Mouse (Mus musculus) heart, adult 8-10 months (tissue): ENCODE data around the gene Klkb1. TPM values are rescaled to one million over a fixed set of nuclear protein-coding genes. Genes with fewer than 3 reads are reported as not detected.
"Not testable (repeated sequence)": the region's sequence is repeated elsewhere in the genome, so short reads cannot be mapped to it uniquely, and the experiment has no call there.

Source experiments
- DNase-seq: peaks from one replicate; pipeline ENCODE4 v3.0.0; 2022; ENCODE audit warnings: low spot score
- total RNA-seq, 4 experiments: library from RNA; stranded (reverse); gene quantifications; 2 replicates each; pipeline ENCODE4 v1.2.4; 2022

Klkb1 gene
- not detected for total RNA-seq

- DNase-seq: no peak
Measured at GRCm38 (mm10) chr8:45294687-45295086, at the start of gene Klkb1. Klkb1 (minus strand) TSS chr8:45294859.

- DNase-seq: no peak
Measured at GRCm38 (mm10) chr8:45344298-45344697, 49.6 kb upstream of the Klkb1 start.

DNA sequence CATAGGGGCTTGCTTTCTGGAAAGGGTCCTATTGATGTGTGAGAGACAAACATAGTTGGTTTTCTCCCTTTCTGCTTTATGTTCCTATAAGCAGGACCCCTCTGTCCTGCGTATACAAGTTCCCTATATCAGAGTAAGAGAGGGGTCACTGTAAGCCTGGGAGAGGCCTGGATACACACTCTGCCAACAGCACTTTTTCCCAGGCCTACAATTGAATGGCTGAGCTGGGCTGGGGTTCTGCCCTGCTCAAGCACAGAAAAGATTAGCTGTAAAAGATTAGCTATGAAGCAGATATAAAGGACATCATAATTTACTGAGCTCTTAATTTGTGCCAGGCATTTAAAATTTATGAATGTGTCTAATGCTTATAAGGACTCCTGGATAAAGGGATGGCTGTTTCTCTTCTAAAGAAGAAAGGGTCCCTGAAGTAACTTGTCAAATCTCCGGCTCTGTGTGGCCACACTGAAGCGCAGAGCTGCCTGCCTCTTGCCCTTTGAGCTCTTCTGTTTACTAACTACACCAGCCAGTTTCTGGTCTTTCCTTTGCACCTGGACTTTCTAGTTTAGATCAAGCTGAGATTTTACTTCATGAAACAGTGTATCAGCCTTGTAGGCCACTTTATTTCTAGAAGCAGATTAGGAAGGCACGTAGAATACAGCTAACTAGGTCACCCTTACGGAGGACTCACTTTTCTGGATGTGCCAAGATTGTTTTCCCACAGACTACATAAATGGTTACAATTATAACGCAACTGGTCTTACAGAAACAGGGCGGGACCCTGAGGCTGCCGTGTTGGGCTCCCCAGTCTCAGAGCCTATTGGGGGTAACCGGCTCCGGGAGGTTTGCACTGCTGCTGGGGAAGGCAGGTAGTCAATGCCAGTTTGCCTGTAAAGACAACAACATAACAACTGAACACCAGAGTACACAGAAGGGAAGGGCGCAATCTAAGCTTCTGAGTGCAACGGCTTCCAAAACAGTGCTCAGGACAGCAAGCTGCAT, 47.3 kb upstream of the Klkb1 start:
- no peak for DNase-seq

GRCm38 (mm10) chr8:45333493-45333892, 38.8 kb upstream of the Klkb1 start:
- DNase-seq: peak; percentile 49

DNA sequence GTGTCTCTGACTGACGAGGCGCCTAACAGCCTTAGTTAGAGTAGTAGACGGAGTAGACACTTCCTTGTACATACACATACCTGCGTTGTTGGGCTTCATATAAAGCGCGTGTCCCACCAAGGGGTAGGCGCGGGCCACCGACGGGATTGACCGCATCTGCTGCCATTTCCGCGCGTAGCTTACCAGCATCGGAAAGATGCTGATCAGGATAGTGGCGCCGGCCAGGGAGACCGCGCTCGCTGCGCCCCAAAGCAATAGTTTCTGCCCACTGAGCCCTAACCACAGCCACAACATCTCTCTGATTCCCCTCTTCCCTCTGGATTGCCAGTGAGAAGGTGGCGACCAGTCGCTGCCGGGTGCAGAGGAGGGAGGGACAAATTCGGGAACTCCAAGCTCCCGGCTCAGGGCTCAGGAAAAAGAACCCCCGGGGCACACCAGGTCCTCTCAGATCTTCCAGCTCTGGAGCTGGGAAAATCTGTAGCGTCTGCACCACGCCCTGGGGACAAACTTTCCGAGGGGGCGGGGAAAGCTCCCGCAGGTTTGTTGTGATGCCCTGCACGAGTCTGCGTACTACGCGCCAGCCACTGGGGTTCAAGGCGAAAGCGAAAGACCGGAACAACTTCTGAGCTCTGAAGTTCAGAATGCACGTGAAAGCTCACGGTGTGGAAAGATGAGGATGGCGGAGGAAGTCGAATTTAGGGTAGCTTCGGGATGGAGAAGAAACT, 38.2 kb upstream of the Klkb1 start, which contains the start of gene Cyp4v3:
Cyp4v3 (minus strand) TSS at position 532 of the 725 bp plus-strand sequence.
- peak; percentile 85 for DNase-seq

GRCm38 (mm10) chr8:45330856-45331255, 36.2 kb upstream of the Klkb1 start:
- no peak for DNase-seq

GRCm38 (mm10) chr8:45329206-45329980, 34.7 kb upstream of the Klkb1 start:
- peak; percentile 13 for DNase-seq

DNA sequence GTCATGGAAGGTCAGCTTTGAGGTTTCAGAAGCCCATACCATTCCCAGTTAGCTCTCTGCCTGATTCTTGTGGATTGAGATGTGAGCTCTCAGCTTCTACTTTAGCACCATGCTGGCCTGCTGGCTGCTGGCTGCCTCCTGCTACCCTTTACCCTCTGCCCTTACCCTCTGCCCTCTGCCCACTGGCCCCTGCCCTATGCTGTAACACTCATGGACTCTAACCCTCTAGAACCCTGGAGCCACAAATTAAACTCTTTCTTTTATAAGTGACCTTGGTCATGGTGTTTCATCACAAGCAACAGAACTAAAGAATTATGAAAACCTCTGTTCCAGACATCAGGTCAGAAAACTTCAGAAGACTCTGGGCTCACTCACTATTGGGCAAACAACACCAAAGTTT, 32.4 kb upstream of the Klkb1 start:
- DNase-seq: not testable (repeated sequence)

DNA sequence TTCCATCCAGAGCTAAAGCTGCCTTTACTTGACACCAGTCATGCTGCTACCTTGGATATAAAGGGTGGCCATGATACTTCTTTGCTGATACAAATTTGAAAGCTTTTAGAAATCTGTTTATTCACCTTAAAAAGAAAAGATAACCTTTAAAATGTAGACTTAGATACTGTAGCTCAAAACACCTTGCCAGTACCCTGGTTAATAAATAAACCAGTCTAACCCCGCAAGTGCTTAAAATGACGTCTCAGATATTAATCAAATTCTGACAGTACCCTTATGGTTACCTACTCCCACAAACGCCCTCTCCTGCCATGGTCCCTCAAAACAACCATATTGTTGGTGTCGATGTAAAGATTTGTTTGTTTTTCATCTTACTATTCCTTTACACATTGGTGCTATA, 29.5 kb upstream of the Klkb1 start:
- no peak for DNase-seq

DNA sequence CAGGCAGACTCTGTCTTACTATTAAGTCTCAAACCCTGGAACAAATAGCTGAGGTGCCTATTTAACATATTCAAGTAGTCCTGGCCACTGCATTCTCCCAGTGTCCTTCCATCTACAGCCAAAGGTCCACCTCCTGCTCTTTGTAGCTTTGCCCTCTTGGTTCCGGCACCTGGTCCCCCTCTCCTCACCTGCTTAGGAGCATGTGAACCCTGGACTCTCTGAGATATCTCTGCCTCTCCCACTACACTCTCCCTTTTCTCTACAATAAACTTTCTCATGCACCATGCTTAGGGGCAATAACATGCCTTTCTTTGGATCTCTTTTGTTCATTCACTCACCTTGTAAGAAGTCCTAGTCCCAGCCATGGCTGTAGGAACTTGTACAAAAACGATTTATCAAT, 26.7 kb upstream of the Klkb1 start:
- no peak for DNase-seq

GRCm38 (mm10) chr8:45320930-45321329, 26.3 kb upstream of the Klkb1 start:
- DNase-seq: no peak

DNA sequence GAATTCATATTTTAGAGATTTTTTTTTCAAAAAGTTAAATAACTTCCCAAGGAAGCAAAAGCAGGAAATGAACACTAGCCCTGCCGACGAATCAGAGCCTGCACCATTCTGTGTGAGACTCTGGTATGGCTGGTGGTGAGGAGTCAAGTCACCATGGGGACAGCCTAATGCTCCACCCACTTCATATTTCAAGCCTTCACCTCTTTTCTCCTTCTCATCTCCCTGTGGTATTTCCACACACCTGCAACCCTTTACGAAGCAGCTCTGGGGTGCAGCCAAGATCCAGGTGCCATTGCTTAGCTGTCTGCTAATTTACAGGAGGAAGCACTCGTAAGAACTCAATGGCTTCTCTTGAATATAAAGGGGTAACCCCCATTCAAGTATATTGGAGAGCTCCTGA, 16.3 kb upstream of the Klkb1 start:
- no peak for DNase-seq

DNA sequence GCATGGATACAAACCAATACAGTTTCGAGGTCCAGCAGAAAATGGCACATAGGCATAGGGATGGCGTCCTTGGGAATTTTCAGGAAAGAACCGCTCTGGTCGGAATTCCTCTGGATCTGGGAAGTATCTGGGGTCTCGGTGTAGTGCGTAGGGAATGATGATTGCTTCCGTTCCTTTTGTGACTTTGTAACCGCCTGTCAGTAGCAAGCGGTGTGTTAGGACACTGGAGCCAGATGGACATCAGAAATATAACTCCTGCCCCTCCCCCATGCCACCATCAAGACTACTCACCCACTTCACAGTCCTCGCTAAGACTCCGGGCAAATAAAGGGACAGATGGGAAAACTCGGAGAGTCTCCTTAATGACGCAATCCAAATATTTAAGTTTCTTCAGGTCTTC, 13.7 kb upstream of the Klkb1 start, which contains the start of gene Gm45753:
Gm45753 (minus strand) TSS at position 101 of the 400 bp plus-strand sequence.
- no peak for DNase-seq

DNA sequence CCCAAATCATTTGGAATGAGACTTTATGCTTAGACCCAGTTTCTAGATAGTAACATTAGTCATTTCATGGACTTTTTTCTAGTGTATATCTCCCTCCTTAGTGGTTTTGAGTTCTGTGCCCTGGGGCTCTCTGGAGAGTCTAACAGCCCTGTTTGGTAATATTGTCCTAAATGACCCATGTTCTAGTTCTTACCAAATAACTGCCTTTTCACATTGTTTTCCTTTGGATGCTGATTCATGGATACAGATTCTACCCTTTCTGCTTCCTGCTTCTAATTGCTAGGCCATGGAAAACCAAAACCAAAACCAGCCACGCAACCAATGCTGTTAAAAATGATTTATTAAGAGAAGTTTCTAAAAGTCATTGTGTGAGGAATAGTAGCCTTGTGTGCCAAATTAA, 10.8 kb upstream of the Klkb1 start:
- DNase-seq: no peak

- no peak for DNase-seq
Measured at GRCm38 (mm10) chr8:45304354-45304753, 9.7 kb upstream of the Klkb1 start.

- DNase-seq: no peak
Measured at GRCm38 (mm10) chr8:45302390-45302789, 7.7 kb upstream of the Klkb1 start.

GRCm38 (mm10) chr8:45295276-45295675, 617 bp upstream of the Klkb1 start:
- no peak for DNase-seq

GRCm38 (mm10) chr8:45291790-45292189, 2.9 kb downstream of the Klkb1 start:
- no peak for DNase-seq

GRCm38 (mm10) chr8:45281630-45282029, 13.0 kb downstream of the Klkb1 start:
- DNase-seq: no peak

DNA sequence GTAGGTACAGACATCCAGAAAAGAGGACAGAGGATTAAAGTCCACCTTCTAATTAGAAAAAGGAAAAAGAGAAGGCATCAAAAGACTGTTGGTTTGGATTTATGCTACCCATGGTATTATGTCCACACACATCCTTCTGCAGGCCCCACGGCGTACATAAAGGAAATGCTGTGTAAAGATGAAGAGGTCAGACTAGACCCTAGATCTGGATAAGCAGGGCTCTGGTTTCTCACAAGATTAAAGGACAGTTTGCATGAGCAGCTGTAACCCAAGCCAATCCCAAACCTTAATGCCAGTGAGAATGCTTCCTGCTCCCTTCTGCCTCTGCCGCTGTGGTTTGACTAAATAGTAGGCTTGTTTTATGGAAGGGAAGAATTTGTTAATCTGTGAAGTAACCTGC, 17.2 kb downstream of the Klkb1 start:
- DNase-seq: no peak

DNA sequence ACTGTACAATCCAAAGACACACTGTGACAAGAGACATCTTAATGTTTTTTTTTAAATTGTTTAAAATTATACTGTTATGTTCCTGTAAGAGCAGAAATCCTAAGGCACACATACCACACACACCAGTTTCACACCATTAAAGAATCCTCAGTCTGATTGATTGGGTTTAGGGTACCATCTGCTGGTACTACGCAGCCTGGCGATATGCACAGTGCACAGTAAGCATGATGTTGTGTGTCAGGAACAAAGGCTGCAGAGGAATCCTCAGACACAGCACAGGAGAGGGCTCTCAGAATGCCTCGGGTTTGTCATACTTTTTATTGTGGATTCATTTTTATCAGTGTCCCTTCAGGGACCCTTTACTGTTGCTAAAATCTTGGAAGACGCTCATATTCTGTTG, 20.3 kb downstream of the Klkb1 start:
- no peak for DNase-seq

DNA sequence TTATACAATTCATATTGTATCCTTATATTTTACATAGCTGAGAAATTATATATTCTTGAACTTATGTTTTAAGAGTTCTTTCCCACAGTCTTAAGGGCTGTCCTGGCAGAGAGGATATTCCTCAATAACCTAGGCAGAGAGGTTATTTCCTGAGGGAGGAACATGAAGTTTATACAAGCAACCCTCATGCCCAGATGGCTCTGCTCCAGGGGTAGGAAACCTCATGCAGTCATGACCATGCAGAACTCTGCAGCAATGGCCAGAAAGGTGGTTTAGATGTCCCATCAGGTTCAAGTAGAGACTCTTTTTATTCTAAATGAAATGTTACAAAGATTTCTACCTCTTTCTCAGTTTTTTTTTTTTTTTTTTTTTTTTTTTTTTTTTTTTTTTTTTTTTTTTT, 25.6 kb downstream of the Klkb1 start:
- DNase-seq: no peak
